Mouse (Mus musculus): ENCODE data around the gene Tmem159. TPM values are rescaled to one million over a fixed set of nuclear protein-coding genes. Genes with fewer than 3 reads are reported as not detected.

Gene Tmem159
- polyA plus RNA-seq, 1 experiment from 2014 or later, result 3.7 TPM

- Histone ChIP-seq H3K27me3 (ENCODE audit: insufficient read depth, low read length) (no peaks in the 10 kb centered on the region), H3K9me3 (ENCODE audit: low read length) (no peaks in the 10 kb centered on the region), H3K4me1 (ENCODE audit: insufficient read depth) (peaks cover 5% of the 10 kb centered on the region; the same call in 1 of the 2 replicates), H3K36me3 (replicated peaks; ENCODE audit: insufficient read depth, low read length) (0 out of 2 replicates have a peak, but pooled peaks cover 2% of the 10 kb centered on the region), H3K4me3 (ENCODE audit: low read depth, low read length) (no peak overlapping the region), H3K27ac (ENCODE audit: low read depth) (no peak overlapping the region), H3K4me2 (ENCODE audit: low read depth, low read length) (no peak overlapping the region), H3K9ac (replicated peaks) (no peak overlapping the region)
- 60% methylated on average over 4 of the region's 4 CpGs for WGBS (ENCODE audit: insufficient replicate concordance)
- 0 out of 2 replicates have a peak, but pooled peaks have one; percentile 18 for ATAC-seq
- no peak for TF ChIP-seq CTCF (IDR thresholded peaks at IDR 0.05; ENCODE audit: low read depth)
- no peak for TF ChIP-seq EP300 (IDR thresholded peaks at IDR 0.05; ENCODE audit: low read depth)
- no peak for DNase-seq
Measured at GRCm38 (mm10) chr7:120123776-120124175, 21.6 kb downstream of the Tmem159 start.

GRCm38 (mm10) chr7:120124844-120125243 lies 22.7 kb downstream of the Tmem159 start:
- TF ChIP-seq CTCF (IDR thresholded peaks at IDR 0.05; ENCODE audit: low read depth), result peak; percentile 89
- TF ChIP-seq EP300 (IDR thresholded peaks at IDR 0.05; ENCODE audit: low read depth), result no peak
- Histone ChIP-seq H3K4me2 (ENCODE audit: low read depth, low read length) (no peak overlapping the region), H3K36me3 (replicated peaks; ENCODE audit: insufficient read depth, low read length) (0 out of 2 replicates have a peak, but pooled peaks cover 2% of the 10 kb centered on the region), H3K9ac (replicated peaks) (no peak overlapping the region), H3K27ac (ENCODE audit: low read depth) (no peak overlapping the region), H3K4me1 (ENCODE audit: insufficient read depth) (peaks cover 5% of the 10 kb centered on the region; the same call in 1 of the 2 replicates), H3K9me3 (ENCODE audit: low read length) (no peaks in the 10 kb centered on the region), H3K4me3 (ENCODE audit: low read depth, low read length) (no peak overlapping the region), H3K27me3 (ENCODE audit: insufficient read depth, low read length) (no peaks in the 10 kb centered on the region)
- ATAC-seq (peak; percentile 86), DNase-seq (peak; percentile 65)
- WGBS (ENCODE audit: insufficient replicate concordance), result 0% methylated on average over 3 of the region's 3 CpGs

- Histone ChIP-seq H3K4me2 (ENCODE audit: low read depth, low read length) (no peak overlapping the region), H3K9me3 (ENCODE audit: low read length) (no peaks in the 10 kb centered on the region), H3K27me3 (ENCODE audit: insufficient read depth, low read length) (no peaks in the 10 kb centered on the region), H3K36me3 (replicated peaks; ENCODE audit: insufficient read depth, low read length) (no peaks in the 10 kb centered on the region), H3K27ac (ENCODE audit: low read depth) (no peak overlapping the region), H3K4me1 (ENCODE audit: insufficient read depth) (peaks cover 5% of the 10 kb centered on the region; the same call in 1 of the 2 replicates), H3K4me3 (ENCODE audit: low read depth, low read length) (no peak overlapping the region), H3K9ac (replicated peaks) (no peak overlapping the region)
- no peak for TF ChIP-seq CTCF (IDR thresholded peaks at IDR 0.05; ENCODE audit: low read depth)
- TF ChIP-seq EP300 (IDR thresholded peaks at IDR 0.05; ENCODE audit: low read depth), result no peak
- WGBS (ENCODE audit: insufficient replicate concordance), result 40% methylated on average over 5 of the region's 5 CpGs
- DNase-seq (no peak), ATAC-seq (no peak)
Measured at GRCm38 (mm10) chr7:120126976-120127685, 25.0 kb downstream of the Tmem159 start.

- H3K4me1 ChIP-seq (ENCODE audit: insufficient read depth), result peaks cover 5% of the 10 kb centered on the region; the same call in 1 of the 2 replicates
- H3K4me2 ChIP-seq (ENCODE audit: low read depth, low read length), result no peak overlapping the region
- no peak for TF ChIP-seq EP300 (IDR thresholded peaks at IDR 0.05; ENCODE audit: low read depth)
- no peak for TF ChIP-seq CTCF (IDR thresholded peaks at IDR 0.05; ENCODE audit: low read depth)
- 46% methylated on average over 4 of the region's 4 CpGs for WGBS (ENCODE audit: insufficient replicate concordance)
- H3K36me3 ChIP-seq (replicated peaks; ENCODE audit: insufficient read depth, low read length), result no peaks in the 10 kb centered on the region
- no peaks in the 10 kb centered on the region for H3K27me3 ChIP-seq (ENCODE audit: insufficient read depth, low read length)
- no peaks in the 10 kb centered on the region for H3K9me3 ChIP-seq (ENCODE audit: low read length)
- no peak for ATAC-seq
- H3K9ac ChIP-seq (replicated peaks), result no peak overlapping the region
- DNase-seq, result no peak
- no peak overlapping the region for H3K4me3 ChIP-seq (ENCODE audit: low read depth, low read length)
- no peak overlapping the region for H3K27ac ChIP-seq (ENCODE audit: low read depth)
Measured at GRCm38 (mm10) chr7:120127686-120128059, 25.5 kb downstream of the Tmem159 start.

- no peak for TF ChIP-seq CTCF (IDR thresholded peaks at IDR 0.05; ENCODE audit: low read depth)
- TF ChIP-seq EP300 (IDR thresholded peaks at IDR 0.05; ENCODE audit: low read depth), result no peak
- no peak overlapping the region for H3K4me3 ChIP-seq (ENCODE audit: low read depth, low read length)
- H3K36me3 ChIP-seq (replicated peaks; ENCODE audit: insufficient read depth, low read length), result no peaks in the 10 kb centered on the region
- no peak overlapping the region for H3K9ac ChIP-seq (replicated peaks)
- peaks cover 1% of the 10 kb centered on the region; the same call in 1 of the 2 replicates for H3K4me1 ChIP-seq (ENCODE audit: insufficient read depth)
- no peak overlapping the region for H3K4me2 ChIP-seq (ENCODE audit: low read depth, low read length)
- H3K9me3 ChIP-seq (ENCODE audit: low read length), result no peaks in the 10 kb centered on the region
- no peak overlapping the region for H3K27ac ChIP-seq (ENCODE audit: low read depth)
- 77% methylated on average over 4 of the region's 4 CpGs for WGBS (ENCODE audit: insufficient replicate concordance)
- no peak for ATAC-seq
- no peak for DNase-seq
- H3K27me3 ChIP-seq (ENCODE audit: insufficient read depth, low read length), result no peaks in the 10 kb centered on the region
Measured at GRCm38 (mm10) chr7:120128951-120129350, 26.8 kb downstream of the Tmem159 start.

GRCm38 (mm10) chr7:120142743-120143142 lies 40.6 kb downstream of the Tmem159 start:
- no peaks in the 10 kb centered on the region for H3K36me3 ChIP-seq (replicated peaks; ENCODE audit: insufficient read depth, low read length)
- WGBS (ENCODE audit: insufficient replicate concordance), result 85% methylated on average over 1 of the region's 1 CpGs
- H3K27me3 ChIP-seq (ENCODE audit: insufficient read depth, low read length), result no peaks in the 10 kb centered on the region
- H3K9me3 ChIP-seq (ENCODE audit: low read length), result no peaks in the 10 kb centered on the region
- no peak overlapping the region for H3K9ac ChIP-seq (replicated peaks)
- TF ChIP-seq CTCF (IDR thresholded peaks at IDR 0.05; ENCODE audit: low read depth) (no peak), EP300 (IDR thresholded peaks at IDR 0.05; ENCODE audit: low read depth) (no peak)
- DNase-seq (no peak), ATAC-seq (no peak)
- no peaks in the 10 kb centered on the region for H3K4me1 ChIP-seq (ENCODE audit: insufficient read depth)
- H3K27ac ChIP-seq (ENCODE audit: low read depth), result no peak overlapping the region
- H3K4me2 ChIP-seq (ENCODE audit: low read depth, low read length), result no peak overlapping the region
- H3K4me3 ChIP-seq (ENCODE audit: low read depth, low read length), result no peak overlapping the region

All from liver, postnatal 0 days (tissue).